Mouse (Mus musculus): ENCODE measurements around the gene Plekhm3. TPM values are rescaled to one million over a fixed set of nuclear protein-coding genes. Genes with fewer than 3 reads are reported as not detected.

Plekhm3 gene
- polyA plus RNA-seq, 1 experiment from 2014 or later: 10.4 TPM

- ATAC-seq (ENCODE audit: insufficient number of reproducible peaks, insufficient read depth, low FRiP score, low read depth): no peak
- 27% methylated on average over 6 of the region's 6 CpGs for WGBS
- Histone ChIP-seq H3K27ac (ENCODE audit: low read length) (peak overlapping the region; percentile 76), H3K9me3 (ENCODE audit: control insufficient read depth, low read depth, low read length) (no peaks in the 10 kb centered on the region), H3K27me3 (ENCODE audit: control insufficient read depth, insufficient read depth, low read length) (no peaks in the 10 kb centered on the region), H3K4me3 (ENCODE audit: low read depth, low read length) (no peak overlapping the region), H3K36me3 (ENCODE audit: control insufficient read depth, insufficient read depth, low read length) (peaks cover 4% of the 10 kb centered on the region; the same call in 1 of the 2 replicates), H3K4me1 (ENCODE audit: control insufficient read depth, insufficient read depth, low read length) (peaks cover 36% of the 10 kb centered on the region), H3K9ac (replicated peaks; ENCODE audit: low read depth, low read length) (no peak overlapping the region), H3K4me2 (replicated peaks; ENCODE audit: low read depth, low read length) (no peak overlapping the region)
Observed at GRCm38 (mm10) chr1:64791826-64792225, 164.8 kb downstream of the Plekhm3 start.

DNA sequence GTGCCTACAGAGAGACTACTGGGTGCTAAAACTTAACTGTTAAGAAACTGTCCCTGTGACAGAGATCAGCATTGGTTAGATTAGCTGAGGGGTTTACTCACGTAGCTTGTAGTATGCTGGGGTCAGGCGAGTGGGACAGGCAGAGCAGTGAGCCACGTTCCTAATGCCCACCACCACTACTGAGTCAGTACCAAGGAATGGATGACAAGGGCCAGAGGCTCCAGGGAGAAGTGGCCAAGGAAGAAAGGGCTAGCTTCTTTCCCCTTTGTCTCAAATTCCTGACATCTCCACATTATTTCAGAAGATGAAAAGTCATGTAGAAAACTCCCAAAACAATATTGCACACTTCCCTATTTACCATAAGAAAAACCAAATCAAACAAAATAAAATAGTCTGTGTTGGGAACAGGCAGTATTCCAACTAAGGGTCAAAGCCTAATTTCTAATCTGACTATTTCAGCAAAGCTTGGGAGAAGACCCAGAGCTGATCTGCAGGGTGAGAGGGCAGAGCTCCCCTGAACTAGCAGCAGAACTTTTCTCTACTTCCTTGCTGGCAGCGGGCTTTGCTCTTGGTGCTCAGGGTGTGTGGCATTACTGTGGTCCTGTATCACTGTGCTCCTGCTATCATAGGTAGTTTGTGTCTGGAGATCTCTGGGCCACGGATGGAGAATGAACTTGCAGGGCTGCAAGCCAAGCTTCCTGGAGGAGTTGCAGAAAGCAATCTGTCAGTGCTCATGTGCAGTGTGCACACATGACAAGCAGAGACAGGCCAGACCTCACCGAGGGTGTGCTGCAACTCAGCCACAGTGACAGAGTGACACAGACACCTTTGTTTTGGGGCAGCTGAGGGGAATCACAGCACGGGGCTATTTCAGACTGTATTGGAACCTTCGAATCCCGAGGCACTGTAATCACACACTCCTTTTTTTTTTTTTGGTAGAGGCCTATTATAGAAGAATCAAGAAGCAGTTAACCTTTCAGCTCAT lies 165.5 kb downstream of the Plekhm3 start:
- no peaks in the 10 kb centered on the region for H3K27me3 ChIP-seq (ENCODE audit: control insufficient read depth, insufficient read depth, low read length)
- no peak for ATAC-seq (ENCODE audit: insufficient number of reproducible peaks, insufficient read depth, low FRiP score, low read depth)
- H3K4me3 ChIP-seq (ENCODE audit: low read depth, low read length): no peak overlapping the region
- H3K27ac ChIP-seq (ENCODE audit: low read length): peak overlapping the region; percentile 76
- peaks cover 36% of the 10 kb centered on the region for H3K4me1 ChIP-seq (ENCODE audit: control insufficient read depth, insufficient read depth, low read length)
- no peak overlapping the region for H3K4me2 ChIP-seq (replicated peaks; ENCODE audit: low read depth, low read length)
- H3K9me3 ChIP-seq (ENCODE audit: control insufficient read depth, low read depth, low read length): no peaks in the 10 kb centered on the region
- 39% methylated on average over 9 of the region's 9 CpGs for WGBS
- H3K9ac ChIP-seq (replicated peaks; ENCODE audit: low read depth, low read length): no peak overlapping the region
- H3K36me3 ChIP-seq (ENCODE audit: control insufficient read depth, insufficient read depth, low read length): peaks cover 4% of the 10 kb centered on the region; the same call in 1 of the 2 replicates

DNA sequence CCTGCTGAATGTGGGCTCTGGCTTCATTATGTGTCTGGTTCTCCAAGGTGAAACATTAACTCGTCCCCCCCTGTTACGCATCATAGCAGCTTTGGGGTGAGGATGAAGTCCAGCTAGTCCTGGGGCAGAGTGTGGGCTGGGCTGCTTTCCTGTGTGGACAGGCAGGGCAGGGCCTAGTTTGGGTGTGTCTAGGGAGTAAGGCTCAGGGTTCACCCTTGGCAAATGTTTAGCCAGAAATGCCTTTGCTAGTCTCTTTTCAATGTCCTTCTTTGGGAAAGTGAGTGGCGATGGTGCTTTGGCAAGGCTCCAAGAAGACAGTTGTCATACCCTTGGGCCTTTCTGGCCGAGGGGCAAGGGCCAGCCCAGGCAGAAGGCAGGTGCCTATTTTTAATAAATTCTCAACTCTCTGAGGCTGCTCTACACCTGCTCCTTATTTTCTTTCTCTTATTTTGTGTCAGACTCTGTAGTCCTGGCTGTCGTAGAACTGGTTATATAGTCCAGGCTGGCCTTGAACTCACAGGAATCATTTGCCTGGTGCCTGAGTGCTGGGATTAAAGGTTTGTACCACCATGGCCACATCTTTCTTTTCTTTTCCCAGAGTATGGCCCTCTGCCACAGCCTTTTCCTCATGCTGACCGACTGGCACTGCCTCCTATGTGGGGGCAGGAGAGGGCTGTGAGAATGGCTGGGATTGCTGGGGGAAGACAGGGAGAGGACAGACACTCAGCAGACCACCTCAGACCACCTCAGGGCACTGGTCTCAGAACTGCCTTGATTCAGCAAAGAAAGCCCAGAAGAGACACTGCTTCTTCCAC lies 168.7 kb downstream of the Plekhm3 start:
- H3K9ac ChIP-seq (replicated peaks; ENCODE audit: low read depth, low read length): no peak overlapping the region

DNA sequence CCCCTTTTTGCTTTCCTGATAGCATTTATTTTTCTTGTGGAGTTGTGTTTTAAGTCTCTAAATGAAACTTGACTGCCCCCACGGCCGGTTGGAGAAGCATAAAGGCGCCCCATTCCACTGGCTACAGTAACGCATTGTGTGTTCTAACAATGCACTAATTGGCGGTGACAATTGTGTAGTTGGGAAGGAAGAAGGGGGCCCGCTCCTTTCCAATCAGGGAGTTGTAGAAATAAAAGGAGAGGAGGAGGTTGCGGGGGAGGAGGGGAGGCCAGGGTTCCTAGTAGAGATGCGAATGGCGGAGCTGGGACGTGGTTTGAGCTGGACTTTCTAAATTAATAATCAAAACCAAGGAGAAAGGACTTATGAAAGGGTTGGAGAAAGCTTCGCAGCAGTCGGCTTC lies 176.8 kb downstream of the Plekhm3 start:
- H3K4me3 ChIP-seq (ENCODE audit: low read depth, low read length): no peak overlapping the region
- H3K9ac ChIP-seq (replicated peaks; ENCODE audit: low read depth, low read length): no peak overlapping the region
- WGBS: 80% methylated on average over 12 of the region's 12 CpGs
- H3K9me3 ChIP-seq (ENCODE audit: control insufficient read depth, low read depth, low read length): no peaks in the 10 kb centered on the region
- no peaks in the 10 kb centered on the region for H3K4me1 ChIP-seq (ENCODE audit: control insufficient read depth, insufficient read depth, low read length)
- no peaks in the 10 kb centered on the region for H3K27me3 ChIP-seq (ENCODE audit: control insufficient read depth, insufficient read depth, low read length)
- H3K4me2 ChIP-seq (replicated peaks; ENCODE audit: low read depth, low read length): no peak overlapping the region
- no peak overlapping the region for H3K27ac ChIP-seq (ENCODE audit: low read length)
- ATAC-seq (ENCODE audit: insufficient number of reproducible peaks, insufficient read depth, low FRiP score, low read depth): no peak
- no peaks in the 10 kb centered on the region for H3K36me3 ChIP-seq (ENCODE audit: control insufficient read depth, insufficient read depth, low read length)

More for the DNA sequence above, 168.7 kb downstream of the Plekhm3 start:
- 56% methylated on average over 6 of the region's 6 CpGs for WGBS
- Histone ChIP-seq H3K36me3 (ENCODE audit: control insufficient read depth, insufficient read depth, low read length) (no peaks in the 10 kb centered on the region), H3K4me2 (replicated peaks; ENCODE audit: low read depth, low read length) (no peak overlapping the region), H3K4me3 (ENCODE audit: low read depth, low read length) (no peak overlapping the region), H3K4me1 (ENCODE audit: control insufficient read depth, insufficient read depth, low read length) (peaks cover 30% of the 10 kb centered on the region), H3K9me3 (ENCODE audit: control insufficient read depth, low read depth, low read length) (no peaks in the 10 kb centered on the region), H3K27ac (ENCODE audit: low read length) (peak overlapping the region; percentile 73; the same call in 1 of the 2 replicates), H3K27me3 (ENCODE audit: control insufficient read depth, insufficient read depth, low read length) (no peaks in the 10 kb centered on the region)
- peak; percentile 94 for ATAC-seq (ENCODE audit: insufficient number of reproducible peaks, insufficient read depth, low FRiP score, low read depth)

GRCm38 (mm10) chr1:64779415-64779814 lies 177.2 kb downstream of the Plekhm3 start:
- Histone ChIP-seq H3K4me1 (ENCODE audit: control insufficient read depth, insufficient read depth, low read length) (no peaks in the 10 kb centered on the region), H3K9me3 (ENCODE audit: control insufficient read depth, low read depth, low read length) (no peaks in the 10 kb centered on the region), H3K9ac (replicated peaks; ENCODE audit: low read depth, low read length) (no peak overlapping the region), H3K36me3 (ENCODE audit: control insufficient read depth, insufficient read depth, low read length) (no peaks in the 10 kb centered on the region), H3K27ac (ENCODE audit: low read length) (no peak overlapping the region), H3K27me3 (ENCODE audit: control insufficient read depth, insufficient read depth, low read length) (no peaks in the 10 kb centered on the region), H3K4me3 (ENCODE audit: low read depth, low read length) (no peak overlapping the region), H3K4me2 (replicated peaks; ENCODE audit: low read depth, low read length) (no peak overlapping the region)
- 81% methylated on average over 5 of the region's 5 CpGs for WGBS
- no peak for ATAC-seq (ENCODE audit: insufficient number of reproducible peaks, insufficient read depth, low FRiP score, low read depth)

- 72% methylated on average over 4 of the region's 4 CpGs for WGBS
- no peak overlapping the region for H3K9ac ChIP-seq (replicated peaks; ENCODE audit: low read depth, low read length)
Observed at GRCm38 (mm10) chr1:64773305-64773704, 183.3 kb downstream of the Plekhm3 start.

GRCm38 (mm10) chr1:64770169-64770568 lies 186.5 kb downstream of the Plekhm3 start:
- Histone ChIP-seq H3K36me3 (ENCODE audit: control insufficient read depth, insufficient read depth, low read length) (no peaks in the 10 kb centered on the region), H3K4me1 (ENCODE audit: control insufficient read depth, insufficient read depth, low read length) (no peaks in the 10 kb centered on the region), H3K9me3 (ENCODE audit: control insufficient read depth, low read depth, low read length) (no peaks in the 10 kb centered on the region), H3K4me3 (ENCODE audit: low read depth, low read length) (no peak overlapping the region), H3K4me2 (replicated peaks; ENCODE audit: low read depth, low read length) (no peak overlapping the region), H3K9ac (replicated peaks; ENCODE audit: low read depth, low read length) (no peak overlapping the region), H3K27me3 (ENCODE audit: control insufficient read depth, insufficient read depth, low read length) (no peaks in the 10 kb centered on the region), H3K27ac (ENCODE audit: low read length) (no peak overlapping the region)
- no peak for ATAC-seq (ENCODE audit: insufficient number of reproducible peaks, insufficient read depth, low FRiP score, low read depth)
- WGBS: 43% methylated on average over 6 of the region's 6 CpGs

More at GRCm38 (mm10) chr1:64773305-64773704, 183.3 kb downstream of the Plekhm3 start:
- no peak overlapping the region for H3K4me2 ChIP-seq (replicated peaks; ENCODE audit: low read depth, low read length)
- no peaks in the 10 kb centered on the region for H3K36me3 ChIP-seq (ENCODE audit: control insufficient read depth, insufficient read depth, low read length)
- no peaks in the 10 kb centered on the region for H3K4me1 ChIP-seq (ENCODE audit: control insufficient read depth, insufficient read depth, low read length)
- H3K4me3 ChIP-seq (ENCODE audit: low read depth, low read length): no peak overlapping the region
- no peaks in the 10 kb centered on the region for H3K9me3 ChIP-seq (ENCODE audit: control insufficient read depth, low read depth, low read length)
- peak; percentile 61 for ATAC-seq (ENCODE audit: insufficient number of reproducible peaks, insufficient read depth, low FRiP score, low read depth)
- H3K27me3 ChIP-seq (ENCODE audit: control insufficient read depth, insufficient read depth, low read length): no peaks in the 10 kb centered on the region
- H3K27ac ChIP-seq (ENCODE audit: low read length): no peak overlapping the region

- Histone ChIP-seq H3K4me3 (ENCODE audit: low read depth, low read length) (no peak overlapping the region), H3K4me2 (replicated peaks; ENCODE audit: low read depth, low read length) (no peak overlapping the region), H3K27me3 (ENCODE audit: control insufficient read depth, insufficient read depth, low read length) (no peaks in the 10 kb centered on the region), H3K4me1 (ENCODE audit: control insufficient read depth, insufficient read depth, low read length) (peaks cover 10% of the 10 kb centered on the region), H3K9ac (replicated peaks; ENCODE audit: low read depth, low read length) (no peak overlapping the region), H3K36me3 (ENCODE audit: control insufficient read depth, insufficient read depth, low read length) (no peaks in the 10 kb centered on the region), H3K9me3 (ENCODE audit: control insufficient read depth, low read depth, low read length) (no peaks in the 10 kb centered on the region), H3K27ac (ENCODE audit: low read length) (no peak overlapping the region)
- no peak for ATAC-seq (ENCODE audit: insufficient number of reproducible peaks, insufficient read depth, low FRiP score, low read depth)
- 61% methylated on average over 4 of the region's 4 CpGs for WGBS
Observed at GRCm38 (mm10) chr1:64761646-64762045, 195.0 kb downstream of the Plekhm3 start.
